Mouse (Mus musculus) right cerebral cortex, postnatal 25 days (tissue): ENCODE data around the gene Krtap15.

Experiments used
- DNase-seq: peaks from one replicate; pipeline ENCODE4 v3.0.0; 2022

Krtap15 gene

DNA sequence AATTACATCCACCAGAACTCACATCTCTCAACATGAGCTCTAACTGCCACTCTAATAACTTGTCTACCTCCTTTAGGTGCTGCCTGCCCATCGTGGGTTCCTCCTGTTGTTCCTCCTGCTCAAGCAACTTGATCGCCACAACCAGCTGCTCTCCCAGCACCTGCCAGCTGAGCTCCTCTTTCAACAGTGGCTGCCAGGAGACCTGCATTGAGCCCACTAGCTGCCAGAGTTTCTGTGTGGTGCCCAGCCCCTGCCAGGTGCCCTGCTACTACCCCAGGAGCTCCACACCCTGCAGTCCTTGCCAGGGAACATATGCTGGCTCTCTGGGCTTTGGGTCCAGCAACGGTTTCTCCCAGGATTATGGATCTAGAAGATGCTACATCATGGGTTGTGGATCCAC is at the start of gene Krtap15:
Gene Krtap15 (plus strand): TSS at position 150 of the 400 bp plus-strand sequence.
- no peak for DNase-seq

DNA sequence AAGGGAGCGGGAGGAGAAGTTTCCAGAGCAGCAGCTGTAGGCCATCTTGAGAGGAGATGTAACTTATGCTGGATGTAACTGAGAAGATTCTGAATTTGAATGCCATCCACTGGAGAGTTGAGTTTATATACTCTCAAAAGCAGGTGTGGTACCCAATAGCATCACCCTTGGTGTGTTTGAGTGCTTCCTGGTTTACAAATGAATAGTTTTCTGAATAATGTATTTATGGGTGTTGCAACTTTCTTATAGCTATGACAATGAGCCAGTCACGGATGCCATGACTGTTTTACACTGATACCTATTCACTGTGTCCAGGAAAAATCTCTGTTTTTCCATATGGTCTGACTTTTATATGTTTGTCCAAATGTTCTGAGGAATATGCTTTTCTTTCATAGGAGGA is 45.9 kb upstream of the Krtap15 start, which contains the start of gene 2310057N15Rik:
Gene 2310057N15Rik (minus strand): TSS at position 101 of the 400 bp plus-strand sequence.
- no peak for DNase-seq

DNA sequence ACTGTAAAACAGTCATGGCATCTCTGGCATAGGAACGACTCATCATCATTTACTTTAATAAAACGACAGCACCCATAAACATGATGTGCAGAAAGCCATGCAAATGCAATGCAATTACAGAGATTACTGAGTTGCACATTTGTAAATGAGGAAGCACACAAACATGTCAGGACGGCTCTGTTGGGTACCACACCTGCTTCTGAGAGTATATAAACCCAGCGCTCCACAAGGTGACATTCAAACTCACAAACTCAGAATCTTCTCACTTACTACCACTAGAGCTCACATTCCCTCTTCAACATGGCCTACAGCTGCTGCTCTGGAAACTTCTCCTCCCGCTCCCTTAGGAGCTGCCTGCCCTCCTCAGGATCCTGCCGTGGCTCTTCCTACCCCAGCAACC is 42.4 kb upstream of the Krtap15 start, which contains the start of gene Gm5965:
Gene Gm5965 (plus strand): TSS at position 301 of the 400 bp plus-strand sequence.
- no peak for DNase-seq

DNA sequence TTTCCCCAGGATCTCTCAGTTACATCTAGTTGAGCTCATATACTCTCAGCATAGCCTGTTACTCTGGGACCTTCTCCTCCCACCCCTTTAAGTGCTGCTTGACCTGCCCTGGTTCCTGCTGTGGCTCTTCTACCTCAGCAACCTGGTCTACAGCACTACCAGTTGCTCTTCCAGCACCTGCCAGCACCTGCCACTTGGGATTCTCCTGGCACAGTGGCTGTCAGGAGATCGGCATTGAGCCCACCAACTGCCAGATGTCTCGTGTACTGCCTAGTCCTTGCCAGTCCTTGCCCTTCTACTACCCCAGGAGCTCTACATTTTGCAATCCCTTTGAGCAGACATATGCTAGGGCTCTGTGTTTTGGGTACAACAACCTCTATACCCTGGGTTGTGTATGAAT is 33.2 kb upstream of the Krtap15 start:
- DNase-seq, result no peak

DNA sequence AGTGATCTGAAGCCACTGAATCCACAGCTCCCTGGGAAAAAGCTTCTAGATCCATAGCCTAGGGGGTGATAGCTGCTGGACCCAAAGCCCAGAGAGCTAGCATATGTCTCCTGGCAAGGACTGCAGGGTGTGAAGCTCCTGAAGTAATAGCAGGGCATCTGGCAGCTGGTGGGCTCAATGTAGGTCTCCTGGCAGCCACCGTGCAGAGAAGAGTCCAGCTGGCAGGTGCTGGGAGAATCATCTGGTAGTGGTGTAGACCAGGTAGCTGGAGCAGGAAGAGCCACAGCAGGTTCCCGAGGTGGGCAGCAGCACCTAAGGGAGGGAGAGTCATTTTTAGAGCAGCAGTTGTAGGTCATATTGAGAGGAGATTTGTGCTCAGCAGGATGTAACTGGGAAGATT is 8.2 kb upstream of the Krtap15 start, which contains the start of gene Gm20741:
Gene Gm20741 (minus strand): TSS at position 394 of the 400 bp plus-strand sequence.
- no peak for DNase-seq

DNA sequence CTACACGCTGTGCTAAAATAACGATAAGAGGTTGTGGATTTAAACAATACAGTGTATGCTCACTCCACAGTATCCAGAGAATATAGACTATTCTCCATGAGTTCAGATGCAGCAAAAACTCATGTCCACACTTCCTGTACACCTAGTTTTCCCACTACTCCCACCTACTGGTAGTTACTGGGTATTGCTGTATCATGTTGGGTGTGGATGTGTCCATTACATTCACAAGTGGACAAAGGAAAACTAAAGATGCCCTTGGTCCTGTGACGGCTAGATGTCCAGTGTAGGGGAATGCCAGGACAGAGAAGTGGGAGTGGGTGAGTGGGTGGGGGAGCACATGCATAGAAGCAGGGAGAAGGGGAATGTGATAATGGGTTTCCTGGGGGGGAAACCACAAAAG is 3.7 kb downstream of the Krtap15 start:
- DNase-seq, result no peak

DNA sequence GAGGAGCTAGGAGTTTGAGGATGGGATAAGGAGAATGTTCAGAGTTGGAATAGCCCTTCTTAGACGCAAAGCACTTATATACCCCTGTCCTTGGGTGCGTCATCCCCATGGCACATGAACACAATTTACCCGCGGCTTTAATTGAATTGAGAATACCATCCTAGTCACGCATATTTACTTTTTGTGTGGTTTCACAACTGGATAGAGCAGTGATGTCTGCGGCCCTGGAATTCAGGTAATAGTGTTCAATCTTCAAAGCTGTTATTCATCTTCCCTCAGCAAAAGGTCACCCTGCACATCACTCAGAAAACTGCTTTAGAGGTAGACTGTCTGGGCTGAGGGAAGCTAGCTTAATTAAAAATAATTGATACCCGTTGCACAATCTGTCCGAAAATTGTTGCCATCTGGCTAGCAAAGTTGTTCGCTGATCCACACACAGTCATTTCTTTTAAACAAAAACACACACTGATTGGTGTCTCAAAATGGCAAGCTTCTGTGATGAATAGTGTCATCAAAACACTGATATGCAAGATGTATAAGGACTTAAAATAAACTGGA is 6.2 kb downstream of the Krtap15 start, which contains the start of gene Krtap14:
Gene Krtap14 (minus strand): TSS at position 51 of the 558 bp plus-strand sequence.
- DNase-seq, result no peak

GRCm38 (mm10) chr16:88826978-88827377 is 7.0 kb downstream of the Krtap15 start:
- DNase-seq, result no peak

GRCm38 (mm10) chr16:88847363-88847762 is 27.3 kb downstream of the Krtap15 start:
- no peak for DNase-seq

- DNase-seq, result no peak
These were observed 28.5 kb downstream of the Krtap15 start for GRCm38 (mm10) chr16:88848558-88848957.

GRCm38 (mm10) chr16:88851450-88851849 is 31.4 kb downstream of the Krtap15 start:
- DNase-seq, result no peak

- DNase-seq, result no peak
These were observed 44.9 kb downstream of the Krtap15 start for GRCm38 (mm10) chr16:88864887-88865407.

GRCm38 (mm10) chr16:88869311-88869710 is 49.3 kb downstream of the Krtap15 start, which contains the start of gene Krtap19-1:
Krtap19-1 (minus strand) TSS chr16:88869411.
- no peak for DNase-seq

GRCm38 (mm10) chr16:88874169-88874568 is 54.2 kb downstream of the Krtap15 start, which contains the start of gene Krtap19-2:
Krtap19-2 (minus strand) TSS chr16:88874269.
- DNase-seq, result no peak

- DNase-seq, result no peak
These were observed 57.9 kb downstream of the Krtap15 start, which contains the start of gene Krtap19-3 for GRCm38 (mm10) chr16:88877938-88878337. Krtap19-3 (minus strand) TSS chr16:88878038.
